Mouse (Mus musculus) heart, postnatal 4 days (tissue): ENCODE measurements around the gene Nudt2. TPM values are rescaled to one million over a fixed set of nuclear protein-coding genes. Genes with fewer than 3 reads are reported as not detected.

Source experiments
- DNase-seq: peaks from one replicate; pipeline ENCODE4 v3.0.0; 2021
- total RNA-seq, 2 experiments: library from RNA; stranded (reverse); gene quantifications; 2 replicates each; pipeline ENCODE4 v1.2.3; 2021

The Nudt2 gene
- total RNA-seq, 2 experiments from 2014 or later, result 26.9 to 27.0 TPM

DNA sequence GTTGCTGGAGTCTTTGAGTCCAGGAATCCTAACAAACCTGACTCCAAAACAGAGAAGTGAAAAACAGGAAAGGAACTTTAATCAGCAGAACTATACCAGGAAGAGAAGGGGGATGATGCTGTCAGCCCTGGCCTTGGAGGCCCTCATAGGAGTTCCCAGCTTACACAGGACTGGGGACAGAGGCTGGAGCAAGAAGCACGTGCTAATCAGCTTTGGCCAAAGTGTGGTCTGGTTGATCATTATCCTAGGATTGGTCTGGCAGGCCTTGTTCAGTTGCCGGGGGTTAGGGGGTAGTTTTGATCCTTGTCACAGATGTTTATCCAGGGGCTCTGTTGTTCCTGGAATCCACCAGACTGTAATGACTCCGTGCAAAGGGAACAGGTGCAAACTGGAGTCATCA lies 29.4 kb downstream of the Nudt2 start:
- DNase-seq, result no peak

DNA sequence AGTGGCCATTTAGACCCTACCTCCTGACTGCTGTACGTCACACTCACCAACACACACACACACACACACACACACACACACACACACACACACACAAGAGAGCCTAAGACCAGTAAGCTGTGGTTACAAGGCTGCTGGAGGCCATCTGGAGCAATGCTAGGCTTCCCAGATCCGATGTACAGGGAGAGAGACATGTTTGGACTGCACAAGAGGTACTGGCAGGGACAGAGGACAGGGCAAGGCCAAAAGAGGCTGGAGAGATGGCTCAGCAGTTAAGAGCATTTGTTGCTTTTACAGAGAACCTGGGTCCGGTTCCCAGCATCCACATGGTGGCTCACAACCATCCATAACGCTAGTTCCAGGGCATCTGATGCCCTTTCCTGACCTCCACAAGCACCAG lies 30.1 kb downstream of the Nudt2 start:
- DNase-seq, result no peak

DNA sequence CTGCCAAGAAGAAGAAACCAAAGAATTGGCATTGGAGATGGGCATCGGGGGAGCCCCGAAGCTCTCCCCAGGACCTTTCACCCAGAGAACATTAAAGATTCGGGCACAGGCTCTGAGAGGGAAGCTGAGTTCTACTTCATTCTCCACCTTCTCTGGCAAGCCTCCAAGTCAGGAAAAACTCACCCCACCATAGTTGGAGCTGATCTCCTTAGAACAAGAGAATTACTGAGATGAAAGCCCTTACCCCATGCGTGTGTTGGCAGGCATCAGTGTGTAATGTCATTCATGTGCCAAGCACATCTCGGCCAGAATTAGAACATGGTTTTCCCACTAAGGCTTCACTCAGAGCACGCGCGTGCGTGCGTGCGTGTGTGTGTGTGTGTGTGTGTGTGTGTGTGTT lies 30.9 kb downstream of the Nudt2 start:
- peak; percentile 46 for DNase-seq

DNA sequence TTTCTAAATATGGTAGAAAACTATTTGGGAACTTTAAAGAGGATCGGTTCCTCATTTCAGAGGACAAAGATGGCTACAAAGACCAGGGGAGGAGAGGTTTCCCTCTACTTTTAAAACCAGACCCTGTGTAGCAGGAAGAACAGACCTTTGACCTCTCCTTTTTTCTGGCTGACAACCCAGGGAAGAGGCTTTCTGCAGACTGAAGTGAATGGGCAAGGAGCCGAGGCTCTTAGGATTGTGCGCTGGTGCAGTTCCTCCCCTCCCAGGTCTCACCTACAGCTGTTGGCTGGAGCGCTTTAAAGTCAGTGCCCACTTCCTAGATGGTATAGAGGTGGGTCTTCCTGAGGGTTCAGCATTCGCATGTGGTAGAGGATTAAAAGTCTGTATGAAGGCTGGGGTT lies 32.1 kb downstream of the Nudt2 start:
- DNase-seq, result no peak

DNA sequence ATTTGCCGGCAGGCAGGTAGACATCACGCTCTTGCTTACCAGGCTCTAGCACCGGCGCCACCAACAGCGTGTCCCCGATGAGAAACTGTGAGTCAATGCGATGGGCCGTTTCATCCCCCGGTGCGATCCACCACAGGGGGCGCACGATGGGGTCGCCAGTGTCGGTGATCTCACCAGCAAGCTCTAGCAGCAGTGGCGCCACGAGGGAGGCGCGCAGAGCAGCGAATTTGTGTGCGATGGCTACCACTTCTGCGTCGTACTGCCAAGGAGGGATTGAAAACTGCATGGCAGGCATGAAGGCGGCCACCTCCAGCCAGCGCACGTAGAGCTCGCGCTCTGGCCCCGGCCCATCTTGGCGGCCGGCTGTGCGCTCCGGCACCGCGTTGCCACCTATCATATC lies 32.6 kb downstream of the Nudt2 start:
- DNase-seq, result peak; percentile 49

DNA sequence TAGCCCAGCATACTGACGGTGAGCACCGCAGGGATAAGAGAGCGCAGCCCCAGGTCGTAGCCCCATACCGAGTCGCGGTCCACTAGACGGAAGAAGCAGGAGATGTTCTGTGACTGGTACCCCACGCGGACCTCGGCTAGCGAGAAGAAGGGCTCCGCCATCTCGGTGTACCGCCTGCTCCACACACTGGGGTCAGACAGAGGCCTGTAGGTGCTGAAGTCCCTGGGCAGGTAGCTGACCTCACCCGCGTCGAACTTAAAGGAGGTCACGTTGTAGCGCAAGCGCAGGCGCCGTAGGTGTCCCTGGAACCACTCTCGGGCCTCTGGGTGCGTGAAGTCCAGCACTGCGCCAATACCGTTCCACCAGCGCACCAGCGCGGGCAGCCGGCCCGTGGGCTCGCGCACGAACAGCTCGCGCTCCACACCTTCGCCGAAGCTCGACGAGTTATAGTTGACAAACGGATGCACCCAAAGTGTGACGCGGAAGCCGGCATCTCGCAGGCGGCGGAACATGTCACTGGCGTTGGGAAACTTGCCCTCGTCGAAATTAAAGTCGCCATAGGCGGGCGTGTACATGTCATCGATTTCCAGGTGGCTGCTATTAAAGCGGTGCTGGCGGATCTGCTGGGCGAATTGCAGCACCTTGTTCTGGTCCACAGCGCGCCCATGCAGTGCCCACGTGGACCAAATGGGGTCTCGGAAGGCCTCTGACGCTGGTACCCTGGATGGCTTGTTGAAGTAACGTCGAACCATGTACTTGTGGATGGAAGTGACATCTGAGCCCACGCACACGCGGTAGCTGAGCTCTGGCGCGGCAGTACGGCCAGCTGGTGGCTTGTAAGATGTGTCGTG lies 33.3 kb downstream of the Nudt2 start:
- no peak for DNase-seq

DNA sequence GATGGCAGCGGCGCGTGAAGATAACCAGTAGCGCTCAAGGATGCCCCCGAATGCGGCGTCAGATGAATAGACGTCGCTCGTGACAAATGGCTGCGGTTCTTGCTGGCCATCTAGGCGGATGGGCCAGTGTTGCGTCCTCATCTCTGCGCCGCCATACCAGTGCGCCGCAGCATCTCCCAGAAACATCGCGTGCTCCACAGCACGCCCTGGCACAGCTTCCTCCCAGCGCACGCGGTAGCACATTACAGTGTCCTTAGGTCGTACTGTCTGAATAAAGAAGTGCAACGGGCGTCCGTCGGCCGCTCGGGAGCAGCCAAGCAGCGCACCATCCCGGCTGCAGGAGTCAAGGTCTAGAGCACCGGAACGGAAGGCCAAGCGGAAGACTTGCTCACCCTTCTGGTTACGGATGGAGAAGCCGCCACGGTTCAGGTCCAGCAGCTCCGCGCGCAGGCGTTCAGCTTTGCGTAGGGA lies 34.0 kb downstream of the Nudt2 start:
- DNase-seq, result no peak

DNA sequence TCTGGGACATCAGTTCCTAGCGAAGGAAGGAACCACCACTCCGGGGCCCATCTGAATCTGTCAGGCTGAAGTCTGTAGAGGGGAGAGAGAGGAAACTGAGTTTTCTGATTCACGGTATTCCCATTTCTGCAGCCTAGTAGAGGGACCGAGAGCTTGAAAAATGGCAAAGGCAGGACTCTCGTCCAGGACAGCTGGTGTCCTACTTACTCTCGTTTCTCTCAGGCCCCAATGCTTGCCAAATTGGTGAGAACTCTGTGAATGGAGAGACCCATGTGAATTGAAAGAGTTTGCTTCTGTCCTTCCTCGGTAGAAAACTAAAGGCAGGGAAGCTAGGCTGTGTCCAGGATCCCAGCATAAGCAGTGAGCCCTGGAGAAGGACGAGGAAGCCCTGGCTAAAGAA lies 34.7 kb downstream of the Nudt2 start:
- no peak for DNase-seq

DNA sequence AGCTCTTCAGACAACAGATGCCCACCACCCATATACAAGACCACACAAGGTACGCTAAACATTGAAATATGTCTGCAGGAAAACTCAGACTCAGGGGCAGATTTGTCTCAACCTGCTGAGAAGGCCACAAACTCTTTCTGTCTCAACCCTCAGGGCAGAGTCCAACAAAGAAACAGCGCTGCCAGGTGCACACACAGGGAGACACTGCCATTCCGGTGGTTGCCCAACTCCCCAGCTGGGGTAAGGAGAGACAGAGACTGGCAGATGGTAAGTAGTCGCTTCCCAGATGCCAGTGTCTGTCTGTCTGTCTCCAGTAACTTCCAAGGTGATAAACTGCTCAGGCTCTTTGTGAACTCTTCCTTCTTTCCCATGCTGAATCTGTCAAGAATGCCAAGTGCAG lies 35.8 kb downstream of the Nudt2 start:
- DNase-seq, result no peak

DNA sequence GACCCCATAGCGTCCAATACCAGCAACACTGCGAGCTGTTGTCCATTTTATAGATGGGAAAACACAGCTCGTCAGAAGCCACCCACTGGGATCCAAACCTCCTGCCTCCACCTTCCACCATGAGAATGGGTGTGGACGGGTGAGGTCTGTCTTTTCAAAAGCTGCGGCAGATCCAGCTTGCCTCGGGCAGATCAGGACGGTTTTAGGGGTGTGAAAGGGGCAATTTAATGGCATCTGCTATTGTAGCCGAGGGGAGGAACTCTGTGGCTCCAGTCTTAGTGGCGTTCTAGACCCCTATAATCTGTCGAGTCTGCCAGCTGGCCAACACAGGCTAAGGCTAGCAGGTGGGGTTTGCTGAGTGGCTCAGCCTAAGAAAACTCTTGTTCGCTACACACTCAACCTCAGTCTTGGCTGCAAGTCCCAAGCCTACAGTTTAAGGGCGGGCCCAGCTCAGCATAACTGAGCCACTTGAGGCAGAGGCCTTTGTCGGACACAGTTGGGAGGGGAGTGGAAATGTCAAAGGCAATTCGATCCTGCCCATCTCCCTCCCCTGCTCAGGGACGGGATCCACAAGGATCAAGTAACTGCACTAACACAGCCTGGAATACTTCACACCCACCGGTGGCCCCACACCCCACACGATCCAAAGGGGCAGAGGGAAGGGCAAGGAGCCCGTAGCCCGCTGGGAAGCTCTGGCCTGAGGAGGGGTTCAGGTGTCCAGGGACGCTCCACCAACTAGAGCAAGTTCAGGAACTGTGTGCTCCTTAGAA lies 37.4 kb downstream of the Nudt2 start:
- peak; percentile 41 for DNase-seq

DNA sequence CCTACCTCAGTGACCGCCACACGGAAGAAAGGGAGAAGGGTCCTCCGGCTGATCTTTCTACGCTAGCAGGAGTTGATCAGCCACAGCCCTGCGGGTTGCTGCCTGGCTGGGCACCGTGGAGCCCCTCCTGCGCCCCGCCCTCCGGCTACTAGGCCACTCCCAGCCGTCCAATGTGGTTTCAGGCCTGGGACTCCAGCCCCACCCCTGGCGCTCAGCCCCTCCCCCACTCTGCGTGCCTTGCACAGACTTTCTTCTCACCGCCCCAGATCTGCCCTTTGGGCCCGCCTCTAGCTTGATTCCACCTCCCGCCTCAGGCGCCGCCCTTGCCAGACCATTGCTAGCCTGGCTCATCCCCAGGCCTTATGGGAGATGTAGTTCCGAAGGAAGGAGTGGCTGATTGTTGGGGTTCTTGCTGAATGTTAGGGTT lies 38.0 kb downstream of the Nudt2 start, which contains the start of gene AI464131:
TSS of gene AI464131 (minus strand) at position 91 of the 427 bp plus-strand sequence.
- peak; percentile 99 for DNase-seq

DNA sequence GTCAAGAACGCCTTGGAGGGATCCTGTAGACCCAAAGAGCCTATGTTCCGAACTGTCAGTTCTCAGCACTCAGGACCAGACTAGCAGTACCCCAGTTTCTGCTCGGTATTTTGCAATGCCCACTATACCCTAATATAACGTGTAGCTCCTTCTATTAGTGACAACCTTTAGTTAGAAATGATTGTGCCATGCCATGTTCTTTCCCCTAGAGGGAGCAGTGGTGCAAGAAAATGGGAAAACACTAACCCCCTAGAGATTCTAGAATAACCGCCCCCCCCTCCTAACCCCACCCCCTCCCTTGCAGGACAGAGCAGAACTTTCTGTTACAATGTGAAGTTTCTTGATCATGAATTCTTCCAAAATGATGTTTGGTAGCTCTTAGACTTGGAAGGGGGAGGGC lies 39.4 kb downstream of the Nudt2 start:
- no peak for DNase-seq

DNA sequence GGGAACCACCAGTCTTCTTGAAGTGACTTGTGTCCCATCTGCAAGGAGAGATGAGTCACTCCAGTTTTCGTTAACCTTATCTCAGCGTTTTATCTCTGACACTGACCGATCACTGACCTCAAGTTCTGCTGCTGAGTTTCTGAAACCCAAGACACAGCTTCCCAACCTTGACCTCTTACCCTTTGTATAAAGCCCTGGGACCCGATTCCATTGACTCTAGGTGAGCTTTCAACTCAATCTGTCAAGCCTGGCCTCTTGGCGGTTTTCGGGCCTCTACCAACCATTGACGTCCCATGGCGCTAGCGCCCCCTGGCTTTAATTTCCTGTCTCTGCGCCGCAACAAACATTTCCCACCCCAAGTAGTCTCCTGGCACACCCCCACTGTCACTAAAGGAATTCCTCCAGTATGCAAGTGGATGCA lies 40.2 kb downstream of the Nudt2 start:
- peak; percentile 20 for DNase-seq

DNA sequence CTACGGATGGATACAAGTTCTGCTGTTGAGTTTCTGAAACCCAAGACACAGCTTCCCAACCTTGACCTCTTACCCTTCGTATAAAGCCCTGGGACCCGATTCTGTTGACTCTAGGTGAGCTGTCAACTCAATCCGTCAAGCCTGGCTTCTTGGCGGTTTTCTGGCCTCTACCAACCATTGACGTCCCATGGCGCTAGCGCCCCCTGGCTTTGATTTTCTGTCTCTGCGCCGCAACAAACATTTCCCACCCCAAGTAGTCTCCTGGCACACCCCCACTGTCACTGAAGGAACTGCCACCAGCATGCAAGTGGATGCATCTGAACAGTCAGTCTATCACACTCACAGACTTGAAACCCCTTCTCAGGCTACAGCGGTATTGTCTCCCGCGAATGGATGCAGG lies 41.2 kb downstream of the Nudt2 start:
- DNase-seq, result peak; percentile 70

DNA sequence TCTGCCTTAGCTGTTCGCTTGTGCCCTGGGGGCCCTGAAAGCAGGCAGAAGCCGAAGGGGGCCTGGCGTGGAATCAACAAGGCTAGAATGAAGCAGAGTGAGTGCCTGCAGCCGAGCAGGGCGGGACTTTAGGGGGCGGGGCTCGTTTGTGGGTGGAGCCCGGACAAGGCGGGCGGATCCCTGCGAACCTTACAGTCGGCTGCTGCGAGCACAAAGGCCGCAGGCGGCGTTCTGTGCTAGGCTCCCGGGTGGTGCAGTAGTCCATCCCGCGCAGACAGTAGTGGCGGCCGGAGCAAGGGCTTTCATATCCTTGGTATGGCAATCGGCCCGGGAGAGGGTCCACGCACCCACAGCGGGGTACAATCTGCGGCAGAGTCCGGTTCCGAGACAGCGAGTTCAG lies 42.0 kb downstream of the Nudt2 start:
- DNase-seq, result peak; percentile 89

DNA sequence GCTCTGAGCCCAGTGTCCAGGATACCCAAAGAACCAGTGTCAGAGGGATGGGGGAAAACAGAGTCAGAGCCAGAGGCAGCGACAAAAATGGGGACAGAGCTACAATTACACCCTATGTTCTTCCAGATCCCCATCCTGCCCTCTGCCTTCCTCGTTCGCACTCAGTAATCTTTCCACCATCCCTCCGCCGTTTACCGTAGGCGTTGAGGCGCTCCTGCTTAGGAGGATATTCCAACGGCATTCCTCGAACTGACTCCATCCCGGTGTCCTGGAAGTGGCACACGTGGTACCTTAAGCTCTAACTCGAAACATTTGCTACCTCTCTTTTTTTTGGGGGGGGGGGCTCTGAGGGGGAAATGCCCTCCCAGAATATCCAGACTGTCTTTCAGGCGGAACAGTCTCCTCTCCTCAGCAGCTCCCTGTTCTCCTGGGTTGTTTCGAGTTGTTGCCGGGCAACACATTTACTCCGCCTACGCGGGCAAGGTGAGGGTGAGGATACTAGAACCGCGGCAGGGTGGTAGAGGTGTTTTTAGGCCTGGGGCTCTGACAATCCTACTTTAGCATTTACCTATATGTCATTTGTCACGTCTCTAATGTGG lies 42.5 kb downstream of the Nudt2 start:
- no peak for DNase-seq

DNA sequence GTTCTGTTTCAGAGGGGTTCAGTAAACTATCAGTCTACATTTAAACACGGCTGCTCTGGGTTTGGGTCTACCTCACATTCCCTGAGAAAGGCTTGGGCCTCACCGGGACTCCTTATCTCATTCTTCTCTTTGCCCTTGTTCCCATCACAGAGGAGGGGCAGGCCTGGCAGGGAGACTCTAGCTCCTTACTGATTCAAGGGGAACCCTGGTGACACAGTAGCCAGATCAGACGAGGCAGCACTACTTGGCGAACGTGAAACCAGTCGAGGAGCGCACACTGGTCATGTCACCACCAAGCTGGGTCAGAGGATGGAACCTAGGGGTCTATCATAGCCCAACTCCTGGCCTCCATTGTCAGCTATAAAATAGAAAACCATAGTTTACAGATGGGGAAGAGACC lies 43.0 kb downstream of the Nudt2 start:
- DNase-seq, result no peak

DNA sequence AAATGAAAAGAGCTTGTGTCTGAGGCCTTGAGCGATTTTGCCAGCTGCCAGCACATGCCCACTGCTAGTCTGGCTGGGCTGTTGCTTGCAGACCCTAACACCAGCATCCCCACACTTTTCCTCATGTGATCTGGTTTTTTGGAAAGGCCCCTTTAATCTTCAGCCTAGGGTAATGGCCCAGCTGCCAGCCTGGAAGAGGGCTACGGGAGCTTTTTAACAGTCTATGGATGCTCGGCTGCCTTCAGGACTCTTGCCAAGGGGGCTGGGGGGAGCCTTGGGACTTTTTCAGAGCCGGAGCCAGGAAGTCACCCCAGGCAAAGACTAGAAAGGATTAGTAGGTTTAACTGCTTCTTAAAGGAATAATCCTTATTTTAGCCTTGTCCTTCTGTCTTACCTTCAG lies 48.4 kb downstream of the Nudt2 start:
- no peak for DNase-seq

DNA sequence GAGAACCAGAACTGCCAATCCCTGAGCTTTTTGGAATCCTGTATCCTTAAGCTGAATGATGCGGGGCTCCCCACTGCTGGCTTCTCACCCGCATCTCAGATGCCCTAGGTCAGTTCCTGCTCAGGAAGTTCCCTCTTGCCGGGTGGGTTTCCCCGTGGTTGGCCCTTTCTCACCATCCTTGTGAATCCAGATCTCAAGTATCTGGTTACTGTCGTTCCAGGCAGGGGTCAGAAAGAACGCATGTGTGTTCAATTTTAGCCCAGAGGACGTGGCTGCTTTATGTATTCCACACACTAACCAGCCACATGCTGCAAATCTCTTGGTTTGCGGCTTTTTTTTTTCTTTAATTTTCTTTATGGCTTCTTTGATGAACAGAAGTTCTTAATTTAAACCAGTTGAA lies 48.8 kb downstream of the Nudt2 start:
- no peak for DNase-seq

DNA sequence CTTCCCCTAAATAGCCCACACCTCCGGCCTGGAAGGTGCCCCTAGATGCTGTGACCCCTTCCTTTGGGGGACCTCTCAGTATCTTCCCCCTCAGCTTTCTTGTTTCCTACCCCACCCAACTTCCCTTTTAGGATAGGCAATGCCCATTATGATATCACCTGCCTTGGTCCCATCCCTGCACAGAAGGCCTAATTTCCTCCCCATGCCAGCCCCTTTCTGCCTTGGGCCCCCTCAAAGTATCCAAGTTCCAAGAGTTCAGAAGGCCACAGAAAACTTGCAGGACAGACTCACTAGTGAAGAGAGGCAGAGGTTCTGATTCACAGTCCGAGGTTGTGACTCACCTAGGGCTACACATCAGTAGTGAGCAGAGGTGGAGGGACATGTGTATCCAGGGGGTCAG lies 52.3 kb downstream of the Nudt2 start, which contains the start of gene 1110017D15Rik:
TSS of gene 1110017D15Rik (minus strand) at position 101 of the 400 bp plus-strand sequence.
- no peak for DNase-seq

DNA sequence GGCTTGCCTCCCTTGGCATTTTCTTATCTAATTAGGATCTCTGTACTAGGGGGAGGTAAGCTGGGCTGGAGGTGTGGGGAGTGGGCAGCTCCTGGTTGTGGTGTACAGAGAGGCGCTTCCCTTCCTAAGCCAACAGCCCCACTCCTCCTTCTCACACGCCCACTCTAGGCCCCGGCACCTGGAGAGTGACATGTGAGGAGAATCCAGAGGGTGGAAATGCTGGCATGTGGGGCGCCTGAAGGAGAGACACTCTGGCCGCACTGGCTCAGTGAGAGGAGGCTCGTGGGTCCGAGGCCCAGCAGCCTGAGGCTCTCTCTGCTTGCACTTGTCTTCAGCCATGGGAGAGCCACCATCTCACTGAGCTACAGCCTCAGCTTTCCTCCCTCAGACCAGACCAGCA lies 53.4 kb downstream of the Nudt2 start:
- DNase-seq, result no peak

DNA sequence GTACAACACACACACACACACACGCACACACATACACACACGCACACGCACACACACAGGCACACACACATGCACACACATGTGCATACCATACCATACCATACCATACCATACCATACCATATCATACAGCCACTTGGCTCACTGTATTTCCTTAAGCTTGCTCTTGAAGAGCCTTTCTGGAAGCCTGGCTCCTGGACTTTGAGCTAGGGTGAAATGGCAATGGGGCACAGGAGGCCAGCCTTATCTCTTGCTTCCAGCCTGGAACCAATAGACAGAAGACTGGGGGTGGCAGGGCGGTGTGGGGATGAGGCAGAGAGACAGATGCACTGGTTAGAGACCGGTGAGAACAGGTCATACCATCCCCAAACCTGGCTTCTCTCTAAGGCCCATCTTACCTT lies 54.2 kb downstream of the Nudt2 start:
- no peak for DNase-seq

DNA sequence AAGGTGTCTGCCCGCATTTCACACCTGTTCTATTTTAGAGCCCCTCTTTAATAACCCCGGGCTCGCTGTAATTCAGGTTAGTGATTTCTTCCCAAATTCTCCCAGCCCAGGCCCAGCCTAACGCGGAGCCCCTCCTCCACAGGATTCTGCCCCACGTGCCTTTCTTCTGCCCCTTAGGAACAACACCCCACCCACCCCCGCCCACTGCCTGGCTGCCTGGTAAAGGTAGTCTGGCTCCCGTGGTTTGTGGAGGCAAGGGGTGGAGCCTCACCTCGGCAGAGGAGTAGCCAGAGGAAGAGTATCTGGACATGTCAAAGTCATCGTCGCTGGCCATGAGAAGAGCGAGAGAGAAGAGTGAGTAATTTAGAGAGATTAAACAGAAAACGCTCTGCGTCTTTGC lies 55.7 kb downstream of the Nudt2 start:
- no peak for DNase-seq
